Mouse (Mus musculus) hindbrain, embryonic 11.5 days (tissue): Measurements from ENCODE around the gene Cdc42. TPM values are rescaled to one million over a fixed set of nuclear protein-coding genes. Genes with fewer than 3 reads are reported as not detected.

ENCODE experiments used
- ATAC-seq: fragments of 200-750 bp; cut with Nextera tagmentation; 2 replicates; pipeline ENCODE4 v1.8.0; 2017; ENCODE audit warnings: mild to moderate bottlenecking, moderate TSS enrichment, moderate library complexity; ENCODE audit not compliant: low FRiP score
- DNase-seq: peaks from one replicate; pipeline ENCODE4 v3.0.0-alpha.2; 2015; ENCODE audit warnings: low spot score
- H3K27ac ChIP-seq: fragments of 300-500 bp; sonication (generic); 2 replicates; pipeline ENCODE4 v1.5.1; 2014; ENCODE audit warnings: mild to moderate bottlenecking, low read depth, low read length
- H3K27me3 ChIP-seq: fragments of 300-500 bp; sonication (generic); 2 replicates; pipeline ENCODE4 v1.6.1; 2014; ENCODE audit warnings: mild to moderate bottlenecking, low read length, moderate library complexity, mixed read lengths; ENCODE audit not compliant: control insufficient read depth, insufficient read depth
- H3K36me3 ChIP-seq: fragments of 300-500 bp; sonication (generic); 2 replicates; pipeline ENCODE4 v1.6.1; 2014; ENCODE audit warnings: mild to moderate bottlenecking, low read length, moderate library complexity, mixed read lengths; ENCODE audit not compliant: control insufficient read depth, insufficient read depth
- H3K4me1 ChIP-seq: fragments of 300-500 bp; sonication (generic); replicated peaks from 2 replicates; pipeline ENCODE4 v1.6.1; 2014; ENCODE audit warnings: low read length, mixed read lengths; ENCODE audit not compliant: control insufficient read depth, insufficient read depth
- H3K4me2 ChIP-seq: fragments of 300-500 bp; sonication (generic); replicated peaks from 2 replicates; pipeline ENCODE4 v1.6.1; 2014; ENCODE audit warnings: mild to moderate bottlenecking, low read depth, low read length
- H3K4me3 ChIP-seq: fragments of 300-500 bp; sonication (generic); 2 replicates; pipeline ENCODE4 v1.5.1; 2014; ENCODE audit warnings: low read depth, low read length
- H3K9ac ChIP-seq: fragments of 300-500 bp; sonication (generic); 2 replicates; pipeline ENCODE4 v1.6.1; 2014; ENCODE audit warnings: low read depth, low read length
- H3K9me3 ChIP-seq: fragments of 300-500 bp; sonication (generic); 2 replicates; pipeline ENCODE4 v1.6.1; 2016; ENCODE audit warnings: low read length; ENCODE audit not compliant: control insufficient read depth
- WGBS: fragments of 180-500 bp; shearing (Covaris S2); extraction: QIAGEN DNeasy Blood & Tissue Kit; methylation state at CpG from one replicate; pipeline ENCODE4 v1.1.7; 2014; 5-methylcytosine and 5-hydroxymethylcytosine counted together
- polyA plus RNA-seq: library from polyadenylated mRNA; unstranded; fragments of >200 nt; fragmentation: Nextera tagmentation; extraction: Ambion mirVana; gene quantifications from 2 replicates; pipeline ENCODE4 v1.2.1, GENCODE M21; 2014

The Cdc42 gene
- polyA plus RNA-seq, 1 experiment from 2014 or later, result 692 TPM

DNA sequence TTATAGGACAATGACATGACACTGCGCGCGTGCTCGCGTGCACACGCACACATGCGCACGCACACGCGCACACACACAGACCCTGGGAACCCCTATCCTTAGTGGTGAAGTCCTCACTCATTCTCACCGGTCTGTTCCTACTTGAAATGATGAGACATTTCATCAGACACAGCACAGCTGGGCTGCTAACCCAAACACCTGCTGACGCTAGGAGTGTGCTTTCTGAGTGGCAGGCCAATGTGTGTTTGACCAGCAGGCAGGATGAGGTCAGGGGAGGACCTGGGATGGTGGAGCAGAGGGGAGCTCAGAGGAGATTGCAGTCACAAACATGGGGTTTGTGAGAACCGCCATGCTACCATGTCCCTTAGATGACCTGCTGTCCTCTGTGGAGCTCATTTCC is 57.3 kb downstream of the Cdc42 start:
- Histone ChIP-seq H3K4me3 (no peak overlapping the region), H3K9me3 (no peaks in the 10 kb centered on the region), H3K36me3 (no peaks in the 10 kb centered on the region), H3K9ac (no peak overlapping the region), H3K27me3 (no peaks in the 10 kb centered on the region), H3K4me2 (no peak overlapping the region), H3K27ac (no peak overlapping the region), H3K4me1 (no peaks in the 10 kb centered on the region)
- DNase-seq, result no peak
- no peak for ATAC-seq
- 92% methylated on average over 13 of the region's 13 CpGs for WGBS

GRCm38 (mm10) chr4:137298406-137298805 is 59.1 kb downstream of the Cdc42 start:
- no peaks in the 10 kb centered on the region for H3K4me1 ChIP-seq

GRCm38 (mm10) chr4:137297611-137298010 is 59.9 kb downstream of the Cdc42 start:
- Histone ChIP-seq H3K9ac (no peak overlapping the region), H3K27me3 (no peaks in the 10 kb centered on the region), H3K9me3 (no peaks in the 10 kb centered on the region), H3K4me2 (no peak overlapping the region), H3K36me3 (no peaks in the 10 kb centered on the region), H3K4me1 (no peaks in the 10 kb centered on the region), H3K4me3 (no peak overlapping the region), H3K27ac (no peak overlapping the region)
- 86% methylated on average over 4 of the region's 4 CpGs for WGBS
- no peak for DNase-seq
- ATAC-seq, result no peak

More at GRCm38 (mm10) chr4:137298406-137298805, 59.1 kb downstream of the Cdc42 start:
- H3K27me3 ChIP-seq, result no peaks in the 10 kb centered on the region
- 88% methylated on average over 8 of the region's 8 CpGs for WGBS
- no peak overlapping the region for H3K4me3 ChIP-seq
- no peaks in the 10 kb centered on the region for H3K36me3 ChIP-seq
- H3K4me2 ChIP-seq, result no peak overlapping the region
- no peak overlapping the region for H3K27ac ChIP-seq
- no peak for ATAC-seq
- no peak overlapping the region for H3K9ac ChIP-seq
- no peak for DNase-seq
- H3K9me3 ChIP-seq, result no peaks in the 10 kb centered on the region

GRCm38 (mm10) chr4:137294951-137295350 is 62.6 kb downstream of the Cdc42 start:
- DNase-seq, result no peak
- Histone ChIP-seq H3K4me1 (no peaks in the 10 kb centered on the region), H3K4me2 (no peak overlapping the region), H3K27ac (no peak overlapping the region), H3K9me3 (no peaks in the 10 kb centered on the region), H3K4me3 (no peak overlapping the region), H3K36me3 (no peaks in the 10 kb centered on the region), H3K9ac (no peak overlapping the region; the same call in 1 of the 2 replicates), H3K27me3 (no peaks in the 10 kb centered on the region)
- ATAC-seq, result no peak
- 89% methylated on average over 8 of the region's 8 CpGs for WGBS

- Histone ChIP-seq H3K36me3 (no peaks in the 10 kb centered on the region), H3K27me3 (no peaks in the 10 kb centered on the region), H3K9me3 (no peaks in the 10 kb centered on the region), H3K4me2 (no peak overlapping the region), H3K27ac (no peak overlapping the region), H3K4me3 (no peak overlapping the region), H3K9ac (no peak overlapping the region; the same call in 1 of the 2 replicates), H3K4me1 (no peaks in the 10 kb centered on the region)
- DNase-seq, result no peak
- no peak for ATAC-seq
- 76% methylated on average over 5 of the region's 5 CpGs for WGBS
These were observed 63.0 kb downstream of the Cdc42 start for GRCm38 (mm10) chr4:137294474-137294873.

DNA sequence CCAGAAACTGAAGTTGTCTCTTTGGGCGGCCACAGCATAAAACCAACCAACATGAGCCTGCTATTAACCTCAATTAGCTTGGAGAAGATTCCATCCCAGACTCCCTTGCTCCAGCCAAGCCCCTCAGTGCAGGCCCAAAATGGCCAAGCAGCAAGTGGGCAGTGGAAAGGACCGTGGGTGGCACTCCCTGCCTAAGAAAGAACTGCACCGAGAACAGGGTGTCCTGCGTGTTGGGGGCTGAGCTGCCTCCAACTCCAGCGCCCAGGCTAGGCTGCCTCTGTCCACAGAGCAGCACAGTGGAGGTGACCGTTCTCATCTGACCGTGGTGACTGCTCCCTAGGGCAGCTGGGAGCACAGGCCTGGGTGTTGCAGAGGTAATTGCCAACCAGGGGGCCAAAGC is 63.5 kb downstream of the Cdc42 start:
- H3K9me3 ChIP-seq, result no peaks in the 10 kb centered on the region
- H3K36me3 ChIP-seq, result no peaks in the 10 kb centered on the region
- no peaks in the 10 kb centered on the region for H3K4me1 ChIP-seq
- H3K4me2 ChIP-seq, result no peak overlapping the region
- 90% methylated on average over 7 of the region's 7 CpGs for WGBS
- H3K27me3 ChIP-seq, result no peaks in the 10 kb centered on the region
- ATAC-seq, result no peak
- no peak overlapping the region for H3K4me3 ChIP-seq
- DNase-seq, result no peak
- H3K27ac ChIP-seq, result no peak overlapping the region
- H3K9ac ChIP-seq, result no peak overlapping the region

DNA sequence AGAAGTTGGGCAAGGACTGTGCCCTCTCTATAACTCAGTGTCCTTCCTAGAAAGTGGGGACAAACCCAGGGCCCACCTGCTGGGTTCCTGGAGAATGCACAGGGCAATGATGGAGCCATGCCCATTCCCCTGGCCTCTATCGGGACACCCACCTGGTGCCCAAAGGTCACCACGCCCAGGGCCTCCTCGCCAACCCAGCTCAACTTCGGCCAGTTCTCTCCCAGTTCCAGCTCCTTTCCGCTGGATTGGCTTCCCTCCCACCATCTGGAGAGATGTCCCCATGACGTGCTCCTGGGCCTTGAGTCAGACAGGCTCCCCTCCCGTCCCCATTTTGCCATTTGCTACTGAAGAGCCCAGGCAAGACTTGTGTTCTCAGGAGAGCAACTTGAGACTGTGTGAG is 64.9 kb downstream of the Cdc42 start:
- DNase-seq (no peak), ATAC-seq (no peak)
- Histone ChIP-seq H3K4me1 (no peaks in the 10 kb centered on the region), H3K4me2 (no peak overlapping the region), H3K4me3 (no peak overlapping the region), H3K36me3 (no peaks in the 10 kb centered on the region), H3K27ac (no peak overlapping the region), H3K9ac (no peak overlapping the region), H3K27me3 (no peaks in the 10 kb centered on the region), H3K9me3 (no peaks in the 10 kb centered on the region)
- 88% methylated on average over 7 of the region's 7 CpGs for WGBS

DNA sequence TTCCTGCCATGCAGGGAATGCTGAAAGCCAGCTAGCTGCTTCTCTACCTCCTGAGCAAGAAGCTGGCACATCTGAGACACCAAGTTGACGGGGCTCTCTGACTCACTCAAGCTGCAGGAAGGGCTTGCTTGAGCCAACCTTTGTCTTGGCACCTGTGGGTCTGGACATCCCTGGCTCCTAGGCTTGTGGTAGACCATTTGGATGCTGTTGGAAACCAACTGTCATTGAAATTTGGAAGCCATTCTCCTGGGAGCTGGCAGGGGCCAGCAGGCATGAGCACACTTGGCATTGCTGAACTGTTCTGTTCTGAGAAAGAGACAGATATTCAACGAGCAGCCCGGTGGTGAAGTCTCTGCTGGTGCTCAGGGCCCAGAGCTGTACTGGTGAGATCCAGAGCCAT is 67.3 kb downstream of the Cdc42 start:
- DNase-seq (no peak), ATAC-seq (no peak)
- no peak overlapping the region for H3K4me2 ChIP-seq
- 86% methylated on average over 3 of the region's 3 CpGs for WGBS
- no peaks in the 10 kb centered on the region for H3K4me1 ChIP-seq
- no peaks in the 10 kb centered on the region for H3K27me3 ChIP-seq
- H3K27ac ChIP-seq, result no peak overlapping the region
- H3K9ac ChIP-seq, result no peak overlapping the region
- no peaks in the 10 kb centered on the region for H3K36me3 ChIP-seq
- no peak overlapping the region for H3K4me3 ChIP-seq
- H3K9me3 ChIP-seq, result no peaks in the 10 kb centered on the region

DNA sequence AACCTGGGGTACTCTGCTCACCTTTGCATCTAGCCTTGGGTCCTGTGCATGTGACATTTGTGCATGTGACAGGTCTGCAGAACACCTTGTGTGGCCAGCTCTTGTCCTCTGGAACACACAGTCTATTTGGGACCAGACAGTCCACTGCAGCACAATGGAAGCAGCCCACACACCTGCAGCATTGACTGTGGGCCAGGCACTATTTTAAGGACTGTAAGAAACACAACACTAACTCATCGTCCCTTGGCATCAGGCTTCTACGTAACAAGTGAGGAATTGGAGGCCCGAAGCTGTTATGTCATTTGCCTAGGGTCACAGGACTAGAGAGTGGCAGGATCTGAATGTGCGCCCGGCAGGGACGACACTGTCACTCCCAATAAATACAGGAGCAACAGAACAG is 67.8 kb downstream of the Cdc42 start:
- no peaks in the 10 kb centered on the region for H3K27me3 ChIP-seq
- H3K9me3 ChIP-seq, result no peaks in the 10 kb centered on the region
- H3K9ac ChIP-seq, result no peak overlapping the region
- H3K4me3 ChIP-seq, result no peak overlapping the region
- ATAC-seq (no peak), DNase-seq (no peak)
- H3K27ac ChIP-seq, result no peak overlapping the region
- WGBS, result 88% methylated on average over 6 of the region's 6 CpGs
- H3K4me2 ChIP-seq, result no peak overlapping the region
- H3K36me3 ChIP-seq, result no peaks in the 10 kb centered on the region
- H3K4me1 ChIP-seq, result no peaks in the 10 kb centered on the region
